Mouse (Mus musculus) common myeloid progenitor, adult 5-6 weeks (primary cell): Measurements from ENCODE around the gene Alk. TPM values are rescaled to one million over a fixed set of nuclear protein-coding genes. Genes with fewer than 3 reads are reported as not detected.

ENCODE experiments used
- ATAC-seq: replicated peaks from 2 replicates; pipeline ENCODE4 v1.8.0; 2016; ENCODE audit warnings: low read depth, mild to moderate bottlenecking, moderate TSS enrichment, inconsistent platforms; ENCODE audit not compliant: poor library complexity, severe bottlenecking
- total RNA-seq: library from RNA; stranded (forward); fragments of 200-1000, 187-1606 nt; gene quantifications from 2 replicates; pipeline ENCODE4 v1.2.3, GENCODE M21; 2017

Gene Alk
- total RNA-seq, 1 experiment from 2014 or later: not detected

GRCm38 (mm10) chr17:72062978-72063377 lies 541.4 kb downstream of the Alk start:
- ATAC-seq: 0 out of 2 replicates have a peak, but pooled peaks have one; percentile 42

- ATAC-seq: no peak
These were observed 545.1 kb downstream of the Alk start for GRCm38 (mm10) chr17:72059312-72059711.

- ATAC-seq: no peak
These were observed 558.8 kb downstream of the Alk start for GRCm38 (mm10) chr17:72045671-72046070.

GRCm38 (mm10) chr17:72043667-72044390 lies 560.6 kb downstream of the Alk start:
- ATAC-seq: no peak

GRCm38 (mm10) chr17:72043001-72043666 lies 561.3 kb downstream of the Alk start:
- peak; percentile 79 for ATAC-seq

- no peak for ATAC-seq
These were observed 565.1 kb downstream of the Alk start for GRCm38 (mm10) chr17:72039176-72039948.

- ATAC-seq: no peak
These were observed 566.1 kb downstream of the Alk start for GRCm38 (mm10) chr17:72038371-72038770.

- no peak for ATAC-seq
These were observed 573.8 kb downstream of the Alk start for GRCm38 (mm10) chr17:72030672-72031071.

GRCm38 (mm10) chr17:72023323-72023722 lies 581.1 kb downstream of the Alk start:
- ATAC-seq: no peak

- ATAC-seq: no peak
These were observed 582.4 kb downstream of the Alk start for GRCm38 (mm10) chr17:72021733-72022669.

GRCm38 (mm10) chr17:72017329-72017728 lies 587.1 kb downstream of the Alk start:
- ATAC-seq: no peak

GRCm38 (mm10) chr17:72015253-72015652 lies 589.2 kb downstream of the Alk start:
- ATAC-seq: no peak

GRCm38 (mm10) chr17:72012775-72013174 lies 591.7 kb downstream of the Alk start:
- ATAC-seq: no peak

- no peak for ATAC-seq
These were observed 594.6 kb downstream of the Alk start for GRCm38 (mm10) chr17:72009836-72010235.

- no peak for ATAC-seq
These were observed 596.0 kb downstream of the Alk start for GRCm38 (mm10) chr17:72008389-72008788.

- ATAC-seq: no peak
These were observed 599.1 kb downstream of the Alk start for GRCm38 (mm10) chr17:72005365-72005764.

- no peak for ATAC-seq
These were observed 604.6 kb downstream of the Alk start for GRCm38 (mm10) chr17:71999527-72000482.

- no peak for ATAC-seq
These were observed 606.7 kb downstream of the Alk start for GRCm38 (mm10) chr17:71997680-71998079.

- no peak for ATAC-seq
These were observed 608.9 kb downstream of the Alk start for GRCm38 (mm10) chr17:71995539-71995938.
